Mouse (Mus musculus) layer of hippocampus, postnatal 14 days (tissue): ENCODE results near the gene Nkx2-5. TPM values are rescaled to one million over a fixed set of nuclear protein-coding genes. Genes with fewer than 3 reads are reported as not detected.

Experiments
- DNase-seq, 2 experiments: peaks; one replicate each; pipeline ENCODE4 v3.0.0; 2021 to 2022; ENCODE audit warnings: low spot score in 2 of 2, mixed read lengths in 1 of 2
- total RNA-seq, 2 experiments: library from RNA; stranded (reverse); gene quantifications; 2 replicates each; pipeline ENCODE4 v1.2.3; 2021

Gene Nkx2-5
- total RNA-seq, 2 experiments from 2014 or later, result not detected

DNA sequence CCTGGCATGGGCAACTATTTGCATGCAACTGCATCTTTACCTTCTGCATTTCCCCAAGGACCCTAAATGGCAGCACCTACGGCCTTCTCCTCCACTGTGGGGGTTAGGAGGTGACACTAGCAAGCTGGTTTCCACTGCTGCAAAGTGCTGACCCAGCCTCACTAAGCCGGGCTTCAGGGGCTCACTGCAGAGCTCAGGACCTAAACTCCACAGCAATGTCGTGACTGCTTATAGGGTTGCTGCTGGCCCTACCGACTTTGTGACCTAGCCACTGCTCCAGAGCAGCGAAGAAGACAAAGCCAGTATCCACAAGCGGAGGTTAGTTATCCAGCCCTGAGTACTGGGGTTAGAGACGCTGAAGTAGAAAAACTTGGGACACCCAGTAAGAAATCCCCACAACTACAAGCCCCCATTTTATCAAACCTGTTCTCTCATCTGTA lies 7.2 kb downstream of the Nkx2-5 start:
- DNase-seq, result no peak

DNA sequence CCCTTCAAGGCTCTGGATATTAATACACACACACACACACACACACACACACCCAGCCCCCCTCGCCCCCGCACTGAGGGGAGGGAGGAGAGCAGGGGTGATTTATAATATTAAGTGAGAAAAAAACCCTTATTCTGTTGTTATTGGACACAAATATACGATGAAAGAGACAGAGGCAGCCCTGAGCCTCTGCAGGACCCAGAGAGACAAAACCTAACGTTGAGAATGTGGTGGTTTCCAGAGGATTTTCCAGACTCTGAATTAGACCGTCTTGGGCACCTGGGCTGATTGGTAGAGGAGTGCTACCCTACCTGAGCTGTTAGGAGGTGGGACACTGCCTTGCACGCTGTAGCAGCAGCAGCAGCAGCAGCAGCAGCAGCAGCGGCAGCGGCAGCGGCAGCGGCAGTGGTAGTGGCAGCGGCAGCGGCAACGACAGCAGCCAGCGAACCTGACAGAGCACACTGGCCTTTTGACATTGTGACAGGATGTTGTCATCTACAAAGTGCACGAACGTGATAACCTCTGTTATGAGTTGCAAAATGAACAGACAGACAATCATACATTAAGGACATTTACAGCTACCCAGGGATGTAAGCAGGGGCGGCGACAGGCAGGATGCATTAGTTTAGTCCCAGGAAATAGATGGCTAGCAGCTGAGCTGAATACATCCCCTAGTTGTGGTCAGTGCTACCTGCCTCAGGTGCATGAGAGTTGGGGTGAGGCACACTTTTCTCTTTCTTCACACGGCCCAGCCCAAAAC lies 7.8 kb downstream of the Nkx2-5 start:
- DNase-seq, result no peak

DNA sequence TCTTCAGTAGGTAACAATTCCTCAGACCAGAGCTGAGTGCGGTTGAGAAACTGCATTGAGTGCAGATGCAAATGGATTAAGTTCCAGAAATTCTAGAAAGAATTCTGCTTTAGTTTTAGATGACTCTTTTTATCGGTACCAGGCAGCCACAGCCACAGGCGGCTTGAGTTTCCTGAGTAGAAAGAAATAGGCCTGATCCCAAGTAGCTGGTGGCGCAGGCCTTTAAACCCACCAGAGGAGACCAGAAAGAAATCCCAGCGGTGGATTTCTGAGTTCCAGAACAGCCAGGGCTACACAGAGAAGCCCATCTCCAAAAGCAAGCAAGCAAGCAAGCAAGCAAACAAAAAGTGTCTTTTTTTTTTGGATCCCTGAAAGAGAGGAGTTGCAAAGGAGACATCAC lies 8.4 kb downstream of the Nkx2-5 start:
- DNase-seq, result no peak

DNA sequence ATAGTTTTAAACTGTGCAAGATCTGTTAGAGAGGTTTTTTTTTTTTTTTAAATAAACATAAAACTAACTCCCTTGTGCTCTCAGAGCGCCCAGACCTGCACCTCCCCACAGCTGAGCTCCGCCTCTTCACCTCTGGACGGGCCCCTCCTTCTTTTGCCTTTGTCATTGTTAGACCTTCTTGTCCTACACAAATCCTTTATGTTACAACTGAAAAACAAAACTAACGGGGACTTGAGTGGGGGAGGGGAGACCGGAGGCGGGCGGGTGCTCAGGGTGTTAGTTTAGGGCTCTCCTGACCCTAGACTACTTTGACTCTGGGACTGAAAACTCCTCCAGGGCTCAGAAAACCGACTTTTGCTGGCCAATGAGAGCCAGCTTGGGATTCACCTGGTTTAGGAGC lies 8.9 kb downstream of the Nkx2-5 start:
- no peak for DNase-seq

DNA sequence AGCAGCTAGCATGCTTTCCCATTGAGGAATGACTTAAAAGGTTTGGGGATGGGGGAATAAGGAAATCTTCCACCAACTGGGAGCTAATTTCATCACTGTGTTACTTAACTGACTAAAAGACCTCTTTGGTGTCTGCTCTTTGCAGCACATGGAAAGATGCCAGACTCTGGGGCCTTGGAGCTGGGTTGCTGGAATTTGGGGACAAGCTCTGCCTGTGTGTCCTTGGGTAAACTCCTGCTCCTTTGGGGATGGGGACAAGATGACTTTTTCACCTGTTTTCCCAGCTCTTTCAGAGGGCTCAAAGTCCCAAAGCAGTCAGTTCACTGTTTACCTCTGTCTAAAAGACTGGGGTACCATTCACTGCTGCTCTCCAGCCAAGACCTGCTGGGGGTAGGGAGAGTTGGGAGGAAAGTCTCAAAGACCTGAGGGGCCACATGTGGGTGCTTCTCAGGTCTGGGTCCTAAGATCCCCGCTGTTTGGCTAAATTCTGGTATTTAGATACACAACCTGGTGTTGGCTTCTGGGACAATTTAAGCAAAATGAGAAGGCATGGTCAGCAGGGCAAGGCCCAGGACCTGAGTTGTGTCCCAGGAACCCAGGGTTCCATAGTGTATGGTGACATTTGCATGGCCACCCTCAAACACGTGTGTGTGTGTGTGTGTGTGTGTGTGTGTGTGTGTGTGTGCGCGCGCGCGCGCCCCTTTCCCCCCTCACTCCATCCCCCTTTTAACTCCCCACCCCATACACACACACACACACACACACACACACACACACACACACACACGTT lies 9.6 kb downstream of the Nkx2-5 start:
- DNase-seq, result no peak

DNA sequence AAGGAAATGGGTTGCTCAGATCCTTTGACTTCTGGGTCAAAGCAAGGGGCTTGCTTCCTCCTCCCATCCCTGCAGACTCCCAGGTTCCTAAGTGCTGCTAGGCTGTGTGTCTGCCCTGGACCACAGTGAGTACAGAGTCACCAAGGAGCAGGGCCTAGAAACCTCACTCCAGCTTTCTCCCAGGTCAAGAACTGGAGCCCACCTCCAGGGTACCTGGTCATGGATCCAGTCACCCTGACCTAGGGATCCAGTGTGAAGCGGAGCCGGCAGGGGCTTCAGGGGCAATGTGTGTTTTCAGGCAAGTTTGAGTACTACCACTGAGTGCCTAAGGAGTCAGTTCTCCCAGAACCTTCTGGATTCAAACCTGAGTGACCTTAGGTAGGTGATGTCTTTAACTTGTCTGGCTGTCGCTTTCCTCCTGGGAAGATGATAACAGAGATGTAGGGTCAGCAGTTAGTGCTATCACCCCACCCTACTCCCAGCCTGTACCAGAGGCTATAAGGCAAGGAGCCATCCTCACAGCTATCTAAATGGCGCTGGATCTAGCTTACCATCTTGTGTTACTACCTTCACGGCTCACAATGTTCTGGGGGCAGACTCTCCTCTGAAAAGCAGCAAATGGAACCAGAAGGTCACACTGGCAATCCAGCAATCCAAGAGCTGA lies 10.4 kb downstream of the Nkx2-5 start:
- DNase-seq, result no peak

DNA sequence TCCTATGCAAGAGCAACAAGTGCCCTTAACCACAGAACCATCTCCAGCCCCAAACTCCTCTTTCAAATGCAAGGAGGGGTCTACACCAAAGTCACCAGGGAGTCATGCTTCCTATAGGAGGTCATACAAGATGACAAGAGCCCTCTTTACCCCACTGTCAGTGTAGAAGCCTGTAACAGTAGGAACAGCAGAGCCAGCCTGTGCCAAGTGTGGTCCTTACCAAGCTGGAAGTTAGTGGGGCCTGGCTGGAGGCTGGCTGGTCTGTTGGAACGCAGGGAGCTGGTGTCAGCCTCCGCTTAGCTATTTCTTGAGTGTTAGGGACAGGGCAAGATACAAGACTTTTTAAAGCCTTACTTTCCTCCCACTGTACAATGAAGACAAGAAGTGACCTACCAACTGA lies 11.0 kb downstream of the Nkx2-5 start:
- no peak for DNase-seq

DNA sequence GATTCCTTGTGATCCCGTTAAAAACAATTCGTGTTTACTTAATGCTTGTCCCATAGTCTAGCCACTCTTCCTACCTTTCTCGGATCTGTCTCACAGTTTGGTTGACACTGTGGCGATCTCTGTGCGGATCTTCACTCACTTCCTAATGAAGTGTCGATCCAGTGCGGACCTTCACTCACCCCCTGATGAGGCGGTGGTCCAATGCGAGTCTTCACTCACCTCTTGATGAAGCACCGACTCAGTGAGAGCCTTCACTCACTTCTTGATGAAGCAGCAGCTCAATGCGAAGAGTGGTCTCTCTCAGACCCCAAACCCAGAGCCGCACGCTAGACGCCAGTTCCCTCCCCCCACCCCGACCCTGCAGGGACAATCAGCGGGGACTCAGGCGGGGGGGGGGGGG lies 18.7 kb downstream of the Nkx2-5 start:
- DNase-seq, result no peak

DNA sequence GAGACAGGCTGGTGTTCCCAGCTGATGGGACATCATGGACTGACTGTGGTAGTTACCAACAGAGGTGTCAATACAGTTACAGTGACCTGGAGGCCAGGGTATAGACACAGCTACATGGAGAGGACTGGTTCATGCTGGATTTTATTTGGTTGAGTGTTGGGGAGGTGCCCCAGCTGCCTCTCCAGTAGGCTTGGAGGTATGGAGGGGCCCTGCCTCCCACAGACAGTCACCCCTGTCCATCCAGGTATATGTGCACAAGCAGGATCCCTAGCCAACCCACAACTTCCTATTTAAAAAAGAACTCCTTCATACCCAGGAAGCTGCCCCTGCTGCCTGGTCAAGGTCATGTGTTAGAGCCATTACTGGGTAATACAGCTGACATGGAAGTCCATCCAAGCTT lies 27.0 kb downstream of the Nkx2-5 start:
- DNase-seq, result no peak

DNA sequence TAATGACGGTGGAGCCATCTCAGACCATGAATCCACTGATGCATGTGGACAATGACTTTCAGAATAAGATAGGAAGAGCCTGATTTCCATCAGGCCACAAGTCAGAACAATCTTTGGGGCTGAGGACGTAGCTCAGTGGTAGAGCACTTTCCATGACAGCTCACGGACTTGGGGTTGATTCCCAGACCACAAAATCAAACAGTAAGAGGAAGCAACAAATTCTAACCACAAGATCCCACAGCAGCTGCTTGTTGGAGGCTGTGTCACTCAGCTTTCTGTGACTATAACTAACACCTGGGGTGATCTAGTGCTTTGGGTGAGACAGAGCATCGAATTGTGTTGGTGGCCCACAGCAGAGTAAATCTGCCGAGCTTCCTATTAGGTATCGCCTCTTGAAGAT lies 28.0 kb downstream of the Nkx2-5 start:
- no peak for DNase-seq

DNA sequence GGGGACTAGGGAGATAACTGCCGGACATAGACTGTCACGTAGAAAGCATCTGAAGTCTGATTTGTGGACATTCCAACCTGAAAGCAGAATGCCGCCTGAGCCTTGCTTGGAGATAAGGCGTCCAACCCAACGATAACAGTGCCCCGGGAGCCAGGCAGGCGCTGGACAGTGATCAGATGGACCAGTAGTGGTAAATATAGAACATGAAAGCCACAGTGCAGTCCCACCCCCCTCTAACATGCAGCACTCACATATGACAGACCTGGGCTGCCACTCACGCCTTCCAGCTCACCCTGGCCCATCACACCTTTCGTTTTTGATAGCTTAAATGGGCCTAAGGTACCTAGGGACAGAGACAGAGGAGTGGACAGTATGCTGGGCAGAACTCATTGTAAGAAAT lies 31.3 kb downstream of the Nkx2-5 start:
- DNase-seq, result no peak

DNA sequence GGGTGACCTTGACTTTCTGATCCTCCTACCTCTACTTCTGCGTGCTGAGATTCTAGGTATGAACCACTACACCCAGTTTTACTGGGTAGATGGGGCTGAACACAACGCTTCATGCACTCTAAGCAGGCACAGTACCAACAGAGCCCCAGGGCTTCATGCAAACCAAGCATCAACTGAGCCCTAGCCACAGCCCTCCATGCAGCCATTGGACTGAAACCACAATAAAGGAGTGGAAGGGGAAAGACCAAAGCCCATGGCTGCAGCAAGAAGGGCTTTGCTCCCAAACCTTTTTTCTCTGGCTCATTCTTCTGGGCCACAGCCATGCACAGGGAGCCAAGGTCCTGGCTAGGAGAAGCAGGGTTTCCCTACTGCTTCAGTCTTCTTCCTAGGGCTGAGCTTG lies 32.2 kb downstream of the Nkx2-5 start:
- no peak for DNase-seq

DNA sequence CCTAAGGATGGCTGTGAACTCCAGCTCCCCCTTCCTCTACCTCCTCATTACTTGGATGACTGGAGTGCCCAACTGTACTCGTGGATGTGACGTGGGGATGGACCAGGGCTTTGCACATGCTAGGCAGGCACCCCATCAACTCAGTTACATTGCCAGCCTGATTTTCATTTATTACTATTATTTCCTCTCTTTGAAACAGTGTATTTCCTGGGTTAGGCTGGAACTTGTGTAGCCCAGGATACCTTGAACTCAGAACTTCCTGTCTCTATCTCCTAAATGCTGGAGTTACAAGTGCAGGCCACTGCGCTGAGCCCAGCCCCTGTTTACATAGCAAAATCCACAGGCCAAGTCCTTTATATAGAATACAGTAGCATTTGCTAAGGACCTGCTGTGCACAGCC lies 41.9 kb downstream of the Nkx2-5 start:
- no peak for DNase-seq

DNA sequence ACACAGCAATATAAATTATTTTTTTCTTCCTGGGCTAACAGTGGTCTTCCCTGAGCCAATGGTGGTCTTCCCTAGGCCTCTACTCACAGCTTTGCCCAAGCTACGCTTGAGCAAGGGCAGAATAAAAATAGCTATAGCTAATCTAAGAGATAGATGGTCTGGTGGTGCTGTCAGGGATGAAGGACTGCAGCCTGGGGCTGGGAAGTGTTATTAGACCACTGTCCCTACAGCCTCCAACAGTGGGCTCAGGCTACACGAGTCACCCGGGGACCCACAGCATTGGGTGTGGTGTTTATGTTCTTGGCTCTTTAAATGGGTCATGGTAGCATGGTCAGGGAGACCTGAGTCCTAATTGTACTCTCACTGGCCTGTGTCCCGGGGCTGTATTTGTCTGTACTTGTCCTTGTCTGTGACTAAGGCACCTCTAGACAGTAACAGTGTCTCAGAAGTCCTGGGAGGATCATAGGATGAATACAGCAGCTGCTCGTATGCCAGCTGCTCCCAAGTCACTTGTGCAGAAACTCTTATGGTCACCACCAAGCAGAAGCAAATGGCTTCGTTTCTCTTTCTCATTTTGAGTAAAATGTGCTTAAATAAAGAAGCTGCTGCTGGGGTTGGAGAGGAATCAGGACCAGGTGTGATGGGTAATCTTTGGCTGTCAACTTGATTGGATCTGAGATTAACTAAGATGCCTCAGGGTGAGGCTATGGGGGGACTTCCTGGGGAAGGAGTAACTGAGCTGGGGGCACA lies 47.3 kb downstream of the Nkx2-5 start:
- no peak for DNase-seq

DNA sequence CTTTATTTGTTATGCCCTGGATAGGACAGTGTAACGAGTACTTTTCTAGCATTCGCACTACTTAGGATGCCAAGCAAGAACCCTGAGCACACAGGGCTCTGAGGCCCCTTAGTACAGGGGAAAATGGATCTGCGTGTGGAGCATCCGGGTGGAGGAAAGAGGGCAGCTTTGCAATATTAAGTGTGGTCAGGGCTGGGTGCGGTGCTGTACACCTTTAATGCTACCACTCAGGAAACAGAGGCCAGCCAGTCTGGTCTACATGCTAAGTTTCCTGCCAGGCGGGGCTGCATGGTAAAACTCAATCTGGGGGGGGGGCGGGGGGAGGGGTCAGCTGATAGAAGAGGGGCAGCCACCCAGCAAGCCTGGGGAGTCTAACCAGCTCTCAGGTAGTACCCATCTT lies 49.4 kb downstream of the Nkx2-5 start:
- no peak for DNase-seq

DNA sequence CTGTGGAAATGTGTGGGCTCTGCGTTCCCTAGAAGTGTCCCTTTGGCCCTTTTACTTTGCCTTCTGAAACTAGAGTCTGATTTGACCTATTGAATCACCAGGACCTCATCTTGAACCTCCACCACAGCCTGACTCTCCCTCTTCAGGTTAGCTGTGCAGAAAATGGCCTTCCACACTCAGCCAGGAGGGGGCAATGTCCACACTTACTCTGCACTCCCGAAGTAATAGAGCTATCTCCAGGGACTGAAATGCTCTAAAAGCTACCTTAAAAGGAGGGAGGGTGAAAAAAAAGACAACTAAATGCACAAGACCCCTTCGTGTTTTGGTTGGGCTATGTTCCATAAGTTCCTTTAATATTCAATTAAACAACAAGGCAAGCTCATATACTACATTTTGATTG lies 50.1 kb downstream of the Nkx2-5 start:
- peak in 1 of 2 experiments; percentile 45 for DNase-seq

DNA sequence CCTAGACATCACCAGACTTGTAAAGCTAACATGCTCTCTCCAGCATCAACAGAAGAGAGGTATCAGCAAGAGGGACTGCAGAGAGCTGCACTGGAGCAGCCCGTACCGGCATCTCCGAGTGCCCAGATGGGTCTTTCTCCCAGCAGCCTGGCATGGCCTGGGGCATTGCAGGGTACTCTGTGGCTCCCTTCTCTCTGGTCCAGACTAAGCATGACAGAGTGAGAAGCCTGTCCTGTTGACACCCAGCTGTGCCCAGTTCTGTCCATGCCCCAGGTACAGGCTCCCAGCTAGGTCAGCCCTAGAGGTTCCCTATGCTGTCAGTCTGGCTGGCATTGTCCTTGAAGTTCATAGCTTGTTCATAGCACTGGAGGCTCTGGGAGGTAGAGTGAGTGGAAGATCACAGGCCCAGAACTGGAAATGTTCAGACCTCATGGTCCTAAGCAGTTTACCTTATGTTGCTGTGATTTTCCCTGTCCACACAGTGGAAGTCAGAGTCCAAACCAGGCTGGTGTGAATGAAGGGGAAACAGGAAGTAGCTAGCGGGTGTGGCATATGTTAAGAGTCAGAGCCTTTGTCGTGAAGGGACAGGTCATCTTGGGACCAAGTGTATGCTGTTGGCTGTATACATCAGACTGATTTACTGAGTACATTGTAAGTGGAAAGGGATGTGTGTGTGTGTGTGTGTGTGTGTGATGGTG lies 51.6 kb downstream of the Nkx2-5 start:
- no peak for DNase-seq

DNA sequence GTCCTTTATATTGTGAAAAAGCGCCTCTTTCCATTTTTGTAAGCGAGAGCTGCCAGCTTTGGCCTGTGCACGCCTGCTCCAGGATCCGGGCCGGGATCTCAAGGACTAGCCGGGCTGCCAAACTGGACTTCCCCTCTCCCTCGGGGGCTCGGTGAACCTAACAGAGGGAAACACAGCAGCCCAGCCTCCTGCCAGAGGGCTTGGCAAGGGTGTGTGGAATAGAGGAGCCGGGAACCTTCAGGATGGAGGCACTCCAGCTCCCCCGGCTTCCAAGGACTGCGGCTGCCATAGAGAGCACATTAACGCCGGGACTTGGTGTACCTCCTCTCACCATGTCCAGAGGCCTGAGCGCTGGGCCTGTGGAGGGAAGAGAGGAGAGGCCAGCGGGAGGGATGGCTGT lies 52.7 kb downstream of the Nkx2-5 start:
- DNase-seq, result peak in 1 of 2 experiments; percentile 34

DNA sequence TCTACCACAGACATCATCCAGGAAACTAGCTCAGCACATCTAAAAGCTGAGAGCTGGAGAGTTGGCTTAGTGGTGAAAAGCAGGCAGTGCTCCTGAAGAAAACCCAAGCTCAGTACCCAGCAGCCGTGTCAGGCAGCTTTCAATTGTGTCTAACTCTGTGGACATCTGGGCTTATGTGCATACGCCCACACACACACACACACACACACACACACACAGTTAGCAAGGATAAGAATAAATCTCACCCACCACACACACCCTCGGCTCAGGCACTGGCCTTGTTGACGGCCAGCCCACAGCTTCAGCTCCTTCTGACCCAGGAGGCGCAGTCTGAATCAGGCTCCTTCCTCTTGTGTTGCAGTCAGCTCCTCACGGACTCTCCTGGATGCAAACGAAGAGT lies 53.2 kb downstream of the Nkx2-5 start:
- DNase-seq, result no peak

DNA sequence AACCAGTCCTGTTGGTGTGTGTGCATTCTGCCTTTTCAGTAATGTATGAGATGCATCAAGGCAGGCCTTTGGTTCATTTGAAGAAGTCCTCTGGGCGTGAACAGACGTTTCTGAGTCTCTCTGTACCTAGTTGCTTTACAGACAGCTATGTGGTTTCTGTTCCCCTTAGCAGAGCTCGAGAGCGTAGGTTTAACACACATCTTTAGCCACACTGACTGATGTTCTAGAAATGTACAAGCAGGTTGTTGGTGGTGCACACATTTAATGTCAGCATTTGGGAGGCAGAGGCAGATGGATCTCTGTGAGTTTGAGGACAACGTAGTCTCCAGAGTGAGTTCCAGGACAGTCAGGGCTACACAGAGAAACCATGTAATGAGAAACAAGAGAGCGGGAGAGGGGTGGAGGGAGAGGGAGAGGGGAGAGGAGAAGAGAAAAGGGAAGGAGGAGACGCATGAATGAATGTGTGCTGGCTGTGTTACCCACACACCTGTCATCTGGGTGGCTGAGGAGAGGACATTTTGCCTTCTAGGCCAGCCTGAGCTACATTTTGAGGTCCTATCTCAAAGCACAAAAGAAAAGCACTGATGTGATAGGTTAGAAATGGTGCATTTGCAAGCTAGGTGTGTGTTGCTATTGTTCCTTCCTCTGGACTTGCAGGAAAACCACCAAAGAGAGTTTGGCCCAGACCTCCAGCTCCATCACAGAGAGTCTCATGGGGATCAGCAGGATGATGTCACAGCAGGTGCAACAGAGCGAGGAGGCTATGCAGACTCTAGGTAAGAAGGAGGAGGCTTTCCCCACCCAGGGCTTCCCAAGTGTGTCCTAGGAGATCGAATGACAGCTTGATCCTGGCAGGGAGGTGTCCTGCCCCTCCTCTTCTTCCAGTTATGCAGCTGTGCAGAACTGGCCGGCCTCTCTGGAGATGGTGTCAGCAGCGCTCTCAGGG lies 54.3 kb downstream of the Nkx2-5 start:
- no peak for DNase-seq
